Mouse (Mus musculus): ENCODE data around the gene Sost. TPM values are rescaled to one million over a fixed set of nuclear protein-coding genes. Genes with fewer than 3 reads are reported as not detected.
"Not testable (repeated sequence)": the region's sequence is repeated elsewhere in the genome, so short reads cannot be mapped to it uniquely, and the experiment has no call there.

Gene Sost
- polyA plus RNA-seq, 1 experiment from 2014 or later = 0.10 TPM

DNA sequence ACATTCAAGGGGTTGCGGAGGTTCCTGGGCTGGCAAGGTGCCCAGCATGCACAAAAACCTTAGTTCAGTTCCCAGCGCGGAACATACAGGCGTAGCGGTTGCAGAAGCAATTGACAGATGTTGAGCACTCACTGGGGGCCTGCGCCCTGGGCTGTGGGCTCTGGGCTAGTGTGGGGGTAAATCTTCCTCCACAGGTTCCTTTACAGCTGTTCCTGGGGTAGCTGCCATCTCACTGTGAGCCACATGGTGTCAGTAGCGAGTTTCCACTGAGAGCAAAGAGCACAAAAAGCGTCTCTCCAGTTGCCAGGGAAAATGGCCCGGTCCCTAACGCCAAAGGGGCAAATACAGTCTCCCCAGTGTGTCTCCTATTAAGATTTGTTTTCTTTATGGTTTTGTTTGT, 19.2 kb upstream of the Sost start:
- H3K4me2 ChIP-seq (ENCODE audit: low read length) = peak overlapping the region; percentile 19

DNA sequence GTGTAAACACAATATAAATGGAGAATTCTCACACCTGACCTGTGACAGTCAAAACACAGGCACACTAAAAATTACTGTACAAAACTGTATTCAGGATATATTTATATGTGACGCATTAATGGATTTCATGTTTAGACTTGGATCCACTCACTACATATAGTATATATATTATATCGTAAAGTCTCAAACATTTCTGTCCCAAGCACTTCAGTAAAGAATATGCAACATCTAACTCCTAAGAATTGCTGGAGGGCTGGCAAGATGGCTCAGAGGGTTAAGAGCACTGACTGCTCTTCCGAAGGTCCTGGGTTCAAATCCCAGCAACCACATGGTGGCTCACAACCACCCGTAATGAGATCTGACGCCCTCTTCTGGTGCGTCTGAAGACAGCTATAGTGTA, 18.6 kb upstream of the Sost start:
- not testable (repeated sequence) for H3K27me3 ChIP-seq (replicated peaks; ENCODE audit: control insufficient read depth, insufficient read depth, low read length); H3K9ac ChIP-seq (ENCODE audit: low read depth, low read length); H3K9me3 ChIP-seq (ENCODE audit: control insufficient read depth, low read length); H3K27ac ChIP-seq (ENCODE audit: low read depth, low read length); H3K4me2 ChIP-seq (ENCODE audit: low read length); H3K36me3 ChIP-seq (ENCODE audit: control insufficient read depth, insufficient read depth, low read length); H3K4me3 ChIP-seq (ENCODE audit: low read length); ATAC-seq
- 48% methylated on average over 6 of the region's 6 CpGs for WGBS
- peaks cover 13% of the 10 kb centered on the region for H3K4me1 ChIP-seq (ENCODE audit: control insufficient read depth, insufficient read depth, low read depth, low read length)

More for the DNA sequence above, 19.2 kb upstream of the Sost start:
- no peak for ATAC-seq
- Histone ChIP-seq H3K27ac (ENCODE audit: low read depth, low read length) (no peak overlapping the region), H3K4me3 (ENCODE audit: low read length) (no peak overlapping the region), H3K4me1 (ENCODE audit: control insufficient read depth, insufficient read depth, low read depth, low read length) (peaks cover 13% of the 10 kb centered on the region), H3K36me3 (ENCODE audit: control insufficient read depth, insufficient read depth, low read length) (peaks cover 5% of the 10 kb centered on the region), H3K9me3 (ENCODE audit: control insufficient read depth, low read length) (no peaks in the 10 kb centered on the region), H3K27me3 (replicated peaks; ENCODE audit: control insufficient read depth, insufficient read depth, low read length) (no peaks in the 10 kb centered on the region), H3K9ac (ENCODE audit: low read depth, low read length) (no peak overlapping the region)
- 5% methylated on average over 10 of the region's 10 CpGs for WGBS

DNA sequence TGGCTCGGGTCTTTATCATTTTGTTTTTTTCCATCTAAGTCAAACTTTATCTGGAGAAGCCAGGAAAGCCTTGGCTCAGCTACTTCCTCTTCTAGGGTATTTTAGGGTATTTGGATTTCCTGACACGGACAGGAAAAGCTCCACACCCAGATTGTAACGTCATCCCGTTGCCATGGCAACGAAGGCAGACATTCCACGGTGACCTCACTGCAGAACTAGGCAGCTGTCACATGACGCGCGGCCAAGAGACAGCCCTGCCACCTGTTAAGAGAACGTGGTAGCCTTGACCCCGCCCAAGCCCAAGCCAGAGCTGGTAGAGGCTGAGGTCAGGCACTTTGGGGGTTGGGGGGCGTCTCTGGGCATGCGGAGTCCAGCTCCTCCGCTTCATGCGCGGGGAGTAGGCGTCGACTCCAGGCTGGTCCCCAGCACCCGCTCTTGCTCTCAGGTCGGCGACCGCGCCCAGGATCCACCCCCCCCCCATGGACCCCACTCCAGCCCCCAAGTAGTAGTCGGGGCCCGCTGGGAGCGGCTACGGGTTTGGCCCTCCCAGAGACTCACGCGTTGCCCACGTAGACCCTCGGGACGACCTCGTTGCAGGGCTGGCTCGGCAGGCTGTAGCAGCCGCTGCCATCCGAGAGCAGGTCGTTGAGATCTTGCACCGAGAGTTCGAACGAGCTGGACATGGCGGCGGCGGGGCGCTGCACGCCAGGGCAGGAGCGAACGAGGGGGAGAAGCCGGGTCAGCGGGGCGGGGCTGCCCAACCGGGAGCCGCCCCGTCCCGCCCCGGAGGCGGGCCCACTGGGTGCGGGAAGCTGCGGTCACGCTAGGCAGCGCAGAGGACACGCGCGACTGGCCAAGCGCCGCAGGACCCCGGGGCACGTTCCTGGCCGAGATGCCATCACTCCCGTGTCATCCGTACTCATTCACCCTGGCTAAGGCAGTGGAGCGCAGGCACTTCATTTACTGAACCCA, 17.5 kb upstream of the Sost start, which contains the start of gene Cfap97d1:
Gene Cfap97d1, plus strand, starts transcription at position 226 of the 972 bp plus-strand sequence.
- peak; percentile 86 for ATAC-seq
- Histone ChIP-seq H3K36me3 (ENCODE audit: control insufficient read depth, insufficient read depth, low read length) (peaks cover 11% of the 10 kb centered on the region), H3K4me2 (ENCODE audit: low read length) (peak within 1 kb of the TSS; percentile 97), H3K27ac (ENCODE audit: low read depth, low read length) (peak within 1 kb of the TSS; percentile 86), H3K27me3 (replicated peaks; ENCODE audit: control insufficient read depth, insufficient read depth, low read length) (no peaks in the 10 kb centered on the region), H3K4me3 (ENCODE audit: low read length) (peak within 1 kb of the TSS; percentile 84), H3K9me3 (ENCODE audit: control insufficient read depth, low read length) (no peaks in the 10 kb centered on the region), H3K4me1 (ENCODE audit: control insufficient read depth, insufficient read depth, low read depth, low read length) (peaks cover 13% of the 10 kb centered on the region), H3K9ac (ENCODE audit: low read depth, low read length) (peak within 1 kb of the TSS; percentile 87)
- under 1% methylated on average over 62 of the region's 71 CpGs for WGBS

DNA sequence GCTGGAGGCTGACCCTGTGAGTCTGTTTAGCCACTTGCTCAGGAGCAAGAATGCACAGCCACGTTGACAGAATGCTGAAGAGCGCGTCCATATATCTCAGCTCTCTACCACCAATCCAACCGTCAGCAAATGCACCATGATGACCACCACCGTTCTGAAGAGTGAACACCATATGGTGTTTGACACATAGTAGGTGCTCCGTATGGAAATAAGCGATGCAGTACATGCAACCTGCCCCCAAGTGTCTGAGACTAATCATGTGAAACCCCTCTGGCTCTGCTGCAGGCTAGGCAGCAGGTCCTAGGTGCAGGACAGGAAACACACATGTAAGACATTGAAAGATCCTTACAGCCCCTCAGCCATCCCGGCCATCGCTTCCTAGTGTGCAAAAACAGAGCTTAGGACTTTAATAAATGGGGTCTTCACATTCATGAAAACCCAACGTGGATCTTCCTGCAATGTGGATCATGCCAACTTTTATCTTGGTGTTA, 16.7 kb upstream of the Sost start:
- no peak overlapping the region for H3K9ac ChIP-seq (ENCODE audit: low read depth, low read length)
- 75% methylated on average over 10 of the region's 10 CpGs for WGBS

DNA sequence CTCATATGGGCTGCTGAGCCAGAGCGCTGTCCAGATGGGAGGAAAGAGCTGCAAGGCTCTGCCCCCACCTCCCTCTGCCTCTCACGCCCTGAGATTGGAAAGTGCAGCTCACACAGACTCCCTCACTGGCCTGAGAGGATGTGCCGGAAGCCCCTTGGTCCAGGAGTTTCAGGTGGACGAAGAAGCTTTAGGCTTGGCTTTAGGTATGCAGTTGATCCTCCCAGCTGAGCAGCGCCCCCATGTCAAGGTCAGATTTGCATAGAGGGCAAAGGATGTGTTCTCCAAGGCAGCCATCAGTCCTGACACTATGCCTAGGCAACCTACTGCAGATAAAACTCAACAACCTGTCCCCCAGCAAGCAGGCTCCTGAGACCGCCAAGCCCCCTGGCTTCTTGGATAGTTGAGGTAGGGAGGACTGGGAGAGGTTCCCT, 16.2 kb upstream of the Sost start:
- peaks cover 11% of the 10 kb centered on the region for H3K36me3 ChIP-seq (ENCODE audit: control insufficient read depth, insufficient read depth, low read length)
- H3K4me2 ChIP-seq (ENCODE audit: low read length) = peak overlapping the region; percentile 97
- 0 out of 2 replicates have a peak overlapping the region, but pooled peaks have one; percentile 29 for H3K27ac ChIP-seq (ENCODE audit: low read depth, low read length)
- no peaks in the 10 kb centered on the region for H3K27me3 ChIP-seq (replicated peaks; ENCODE audit: control insufficient read depth, insufficient read depth, low read length)
- 68% methylated on average over 6 of the region's 6 CpGs for WGBS
- H3K4me3 ChIP-seq (ENCODE audit: low read length) = no peak overlapping the region
- ATAC-seq = no peak
- H3K9ac ChIP-seq (ENCODE audit: low read depth, low read length) = no peak overlapping the region
- no peaks in the 10 kb centered on the region for H3K9me3 ChIP-seq (ENCODE audit: control insufficient read depth, low read length)
- peaks cover 13% of the 10 kb centered on the region for H3K4me1 ChIP-seq (ENCODE audit: control insufficient read depth, insufficient read depth, low read depth, low read length)

More for the DNA sequence above, 16.7 kb upstream of the Sost start:
- Histone ChIP-seq H3K27ac (ENCODE audit: low read depth, low read length) (0 out of 2 replicates have a peak overlapping the region, but pooled peaks have one; percentile 29), H3K36me3 (ENCODE audit: control insufficient read depth, insufficient read depth, low read length) (peaks cover 11% of the 10 kb centered on the region), H3K4me3 (ENCODE audit: low read length) (peak overlapping the region; percentile 84), H3K9me3 (ENCODE audit: control insufficient read depth, low read length) (no peaks in the 10 kb centered on the region), H3K27me3 (replicated peaks; ENCODE audit: control insufficient read depth, insufficient read depth, low read length) (no peaks in the 10 kb centered on the region), H3K4me2 (ENCODE audit: low read length) (peak overlapping the region; percentile 97), H3K4me1 (ENCODE audit: control insufficient read depth, insufficient read depth, low read depth, low read length) (peaks cover 13% of the 10 kb centered on the region)
- no peak for ATAC-seq

DNA sequence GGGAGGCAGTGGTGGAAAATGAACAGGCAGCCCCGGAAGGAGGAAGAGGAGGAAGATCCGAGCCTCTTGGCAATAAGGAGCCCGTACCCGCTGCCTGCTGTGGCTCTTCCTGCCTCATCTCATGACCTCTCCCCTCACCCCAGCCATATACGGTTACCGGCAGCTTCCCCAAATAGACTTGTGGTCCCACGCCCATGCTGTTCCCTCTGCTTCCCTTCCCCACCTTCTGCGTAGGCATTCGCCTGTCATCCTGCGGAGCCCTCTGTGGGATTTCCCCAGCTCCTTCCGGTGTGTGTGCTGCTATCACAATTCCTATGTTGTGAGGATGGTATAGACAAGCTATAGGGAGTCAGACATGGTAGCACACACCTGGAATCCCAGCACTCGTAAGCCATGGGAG, 15.0 kb upstream of the Sost start:
- Histone ChIP-seq H3K4me2 (ENCODE audit: low read length) (no peak overlapping the region), H3K9me3 (ENCODE audit: control insufficient read depth, low read length) (no peaks in the 10 kb centered on the region), H3K27ac (ENCODE audit: low read depth, low read length) (no peak overlapping the region), H3K4me1 (ENCODE audit: control insufficient read depth, insufficient read depth, low read depth, low read length) (peaks cover 13% of the 10 kb centered on the region), H3K27me3 (replicated peaks; ENCODE audit: control insufficient read depth, insufficient read depth, low read length) (no peaks in the 10 kb centered on the region), H3K4me3 (ENCODE audit: low read length) (no peak overlapping the region), H3K9ac (ENCODE audit: low read depth, low read length) (no peak overlapping the region), H3K36me3 (ENCODE audit: control insufficient read depth, insufficient read depth, low read length) (peaks cover 11% of the 10 kb centered on the region)
- ATAC-seq = no peak
- 90% methylated on average over 12 of the region's 12 CpGs for WGBS

DNA sequence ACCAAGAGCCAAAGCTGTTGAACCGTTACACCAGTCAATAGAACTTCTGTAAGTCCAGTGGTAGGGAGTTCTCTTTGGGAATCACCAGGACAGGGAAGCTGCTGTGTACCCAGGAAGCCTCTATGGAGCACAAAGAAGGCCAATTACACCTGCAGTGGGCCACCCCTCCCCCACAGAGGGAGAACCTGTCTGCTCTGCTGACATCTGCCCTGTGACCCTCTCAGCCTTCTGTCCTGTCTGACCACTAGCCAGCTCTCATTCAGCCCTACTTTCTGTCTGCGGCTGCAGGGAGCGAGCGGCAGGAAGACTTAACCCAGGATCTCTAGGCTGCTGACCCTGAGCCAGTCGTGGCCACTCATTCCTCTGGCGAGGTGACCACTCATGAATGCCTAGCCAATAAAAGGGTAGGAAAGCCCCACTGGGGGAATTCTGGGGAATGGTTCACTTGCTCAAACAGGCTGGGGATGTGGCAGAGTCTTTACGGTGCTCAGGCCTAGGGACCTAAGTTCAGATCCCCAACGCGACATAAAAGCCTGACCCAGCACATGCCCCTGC, 13.9 kb upstream of the Sost start:
- peaks cover 13% of the 10 kb centered on the region for H3K4me1 ChIP-seq (ENCODE audit: control insufficient read depth, insufficient read depth, low read depth, low read length)
- H3K27me3 ChIP-seq (replicated peaks; ENCODE audit: control insufficient read depth, insufficient read depth, low read length) = no peaks in the 10 kb centered on the region
- peaks cover 11% of the 10 kb centered on the region for H3K36me3 ChIP-seq (ENCODE audit: control insufficient read depth, insufficient read depth, low read length)
- no peak overlapping the region for H3K4me2 ChIP-seq (ENCODE audit: low read length)
- 78% methylated on average over 9 of the region's 9 CpGs for WGBS
- no peak overlapping the region for H3K9ac ChIP-seq (ENCODE audit: low read depth, low read length)
- no peaks in the 10 kb centered on the region for H3K9me3 ChIP-seq (ENCODE audit: control insufficient read depth, low read length)
- no peak for ATAC-seq
- no peak overlapping the region for H3K4me3 ChIP-seq (ENCODE audit: low read length)
- no peak overlapping the region for H3K27ac ChIP-seq (ENCODE audit: low read depth, low read length)

DNA sequence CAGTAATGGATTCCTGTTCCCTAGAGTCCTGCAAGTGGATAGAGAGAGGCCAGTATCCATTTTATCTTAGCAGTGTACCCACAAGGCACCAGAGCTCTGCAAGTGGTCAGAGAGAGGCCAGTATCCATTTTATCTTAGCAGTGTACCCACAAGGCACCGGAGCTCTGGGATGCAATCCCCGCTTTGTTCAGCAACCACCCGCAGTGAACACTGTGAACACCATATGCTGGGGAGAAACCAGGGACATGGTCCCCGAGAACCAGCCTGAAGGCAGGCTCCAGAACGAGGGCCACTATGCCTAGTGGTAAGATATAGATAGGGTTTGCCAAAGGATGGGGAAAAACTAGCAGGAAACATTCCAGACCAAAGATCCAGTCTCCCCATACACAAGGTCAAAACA, 12.3 kb upstream of the Sost start:
- no peak overlapping the region for H3K9ac ChIP-seq (ENCODE audit: low read depth, low read length)

DNA sequence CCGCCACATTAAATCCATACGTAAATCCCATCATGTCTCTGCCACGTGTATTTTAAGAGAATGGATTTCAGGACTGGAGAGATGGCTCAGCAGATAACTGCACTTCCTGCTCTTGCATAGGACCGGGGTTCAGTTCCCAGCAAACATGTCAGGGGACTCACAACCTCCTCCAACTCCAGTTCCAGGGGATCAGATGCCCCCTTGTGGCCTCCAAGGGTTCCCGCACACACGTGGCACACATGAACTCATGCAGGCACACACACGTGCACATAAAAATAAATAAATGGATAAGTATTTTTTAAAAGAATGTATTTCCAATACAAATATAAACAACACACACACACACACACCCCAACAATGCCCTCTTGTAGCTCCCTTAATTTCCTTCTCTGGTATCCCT, 10.1 kb upstream of the Sost start:
- no peaks in the 10 kb centered on the region for H3K4me1 ChIP-seq (ENCODE audit: control insufficient read depth, insufficient read depth, low read depth, low read length)
- no peak for ATAC-seq
- peaks cover 11% of the 10 kb centered on the region for H3K36me3 ChIP-seq (ENCODE audit: control insufficient read depth, insufficient read depth, low read length)
- no peak overlapping the region for H3K4me2 ChIP-seq (ENCODE audit: low read length)
- H3K27me3 ChIP-seq (replicated peaks; ENCODE audit: control insufficient read depth, insufficient read depth, low read length) = no peaks in the 10 kb centered on the region
- no peak overlapping the region for H3K9ac ChIP-seq (ENCODE audit: low read depth, low read length)
- no peaks in the 10 kb centered on the region for H3K9me3 ChIP-seq (ENCODE audit: control insufficient read depth, low read length)
- WGBS = 96% methylated on average over 7 of the region's 7 CpGs
- H3K27ac ChIP-seq (ENCODE audit: low read depth, low read length) = no peak overlapping the region
- H3K4me3 ChIP-seq (ENCODE audit: low read length) = no peak overlapping the region

More for the DNA sequence above, 12.3 kb upstream of the Sost start:
- Histone ChIP-seq H3K4me2 (ENCODE audit: low read length) (no peak overlapping the region), H3K27me3 (replicated peaks; ENCODE audit: control insufficient read depth, insufficient read depth, low read length) (no peaks in the 10 kb centered on the region), H3K9me3 (ENCODE audit: control insufficient read depth, low read length) (no peaks in the 10 kb centered on the region), H3K36me3 (ENCODE audit: control insufficient read depth, insufficient read depth, low read length) (peaks cover 11% of the 10 kb centered on the region), H3K4me3 (ENCODE audit: low read length) (no peak overlapping the region), H3K27ac (ENCODE audit: low read depth, low read length) (no peak overlapping the region), H3K4me1 (ENCODE audit: control insufficient read depth, insufficient read depth, low read depth, low read length) (peaks cover 8% of the 10 kb centered on the region)
- WGBS = 88% methylated on average over 5 of the region's 5 CpGs
- ATAC-seq = no peak
